Mouse (Mus musculus): ENCODE data around the gene Bend3. TPM values are rescaled to one million over a fixed set of nuclear protein-coding genes. Genes with fewer than 3 reads are reported as not detected.
A peak's percentile ranks its signal among the peaks of the same experiment; 100 is the strongest.

The Bend3 gene
- 6.8 and 8.4 TPM in 2 replicates for total RNA-seq (2017)

DNA sequence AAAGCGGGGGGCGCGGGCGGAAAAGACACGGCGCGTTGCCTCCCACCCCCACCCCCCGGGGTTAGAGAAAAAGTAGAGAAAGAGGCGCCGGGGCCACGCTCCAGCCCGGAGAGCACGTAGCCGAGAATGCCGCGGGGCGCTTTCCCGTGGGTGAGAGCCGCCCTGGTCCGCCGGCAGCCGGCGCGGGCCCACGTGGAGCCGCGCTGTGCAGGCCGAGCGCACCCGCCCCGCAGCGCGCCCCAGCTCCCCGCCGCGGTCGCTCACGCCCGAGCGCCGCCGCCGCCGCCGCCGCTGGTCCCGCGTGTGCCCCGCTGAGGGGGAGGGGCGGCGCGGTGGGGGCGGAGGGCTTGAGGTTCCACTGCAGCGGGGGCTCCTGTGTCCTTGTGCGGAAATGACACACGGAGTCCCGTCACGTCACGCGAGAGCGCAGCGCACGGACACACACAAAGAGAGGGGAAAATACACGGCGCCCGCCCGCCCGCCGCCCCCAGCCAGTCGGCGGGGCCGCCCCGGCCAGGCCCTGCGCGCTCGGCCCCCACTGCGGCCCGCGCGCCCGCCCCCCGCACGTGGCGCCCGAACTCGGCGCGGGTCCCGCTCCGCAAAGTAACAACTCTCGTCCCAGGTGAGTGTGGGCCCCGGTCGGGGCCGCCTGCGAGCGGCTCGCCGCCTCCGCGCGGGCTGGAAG is at the start of gene Bend3:
Gene Bend3, plus strand, starts transcription at position 81 of the 685 bp plus-strand sequence.
- no peak; the same call in 1 of the 2 replicates for ATAC-seq (replicated peaks; ENCODE audit: low read depth, poor library complexity, severe bottlenecking)

DNA sequence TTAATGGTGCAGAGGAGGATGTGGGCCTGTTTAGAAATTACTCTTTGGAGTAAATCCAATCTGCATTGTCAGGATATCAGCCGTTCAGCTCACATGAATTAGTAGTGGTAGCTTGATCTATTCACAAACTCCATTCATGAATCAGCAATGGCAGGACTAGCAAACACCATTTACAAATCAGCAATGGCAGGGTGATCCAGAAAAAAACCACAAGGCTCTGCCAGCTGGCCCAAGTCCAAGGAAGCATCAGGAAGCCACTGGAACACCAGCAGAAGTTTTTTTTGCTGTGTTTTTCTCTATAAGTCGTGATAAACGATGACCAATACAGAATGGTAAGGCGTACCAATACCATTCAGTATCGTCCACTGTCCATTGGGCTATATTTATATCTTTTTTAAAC is 48.0 kb upstream of the Bend3 start:
- ATAC-seq (replicated peaks; ENCODE audit: low read depth, poor library complexity, severe bottlenecking) = no peak

DNA sequence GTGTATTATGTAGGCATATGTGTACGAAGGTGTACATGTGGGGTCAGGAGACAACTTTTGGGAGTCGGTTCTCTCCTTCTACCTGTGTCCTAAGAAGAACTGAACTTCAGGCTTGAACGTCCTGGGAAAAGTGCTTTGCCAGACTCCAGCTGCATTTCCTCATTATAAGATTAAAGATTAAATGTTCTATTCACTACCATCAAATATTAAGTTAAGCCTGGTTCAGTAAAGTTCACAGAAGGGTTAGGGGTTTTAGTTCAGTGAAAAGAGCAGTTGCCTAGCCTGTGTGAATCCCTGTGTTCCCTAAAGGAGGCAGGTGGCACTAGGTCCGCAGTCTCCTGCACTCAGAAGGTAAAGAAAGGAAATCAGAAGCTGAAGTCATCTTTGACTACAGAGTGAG is 44.3 kb upstream of the Bend3 start:
- no peak for ATAC-seq (replicated peaks; ENCODE audit: low read depth, poor library complexity, severe bottlenecking)

DNA sequence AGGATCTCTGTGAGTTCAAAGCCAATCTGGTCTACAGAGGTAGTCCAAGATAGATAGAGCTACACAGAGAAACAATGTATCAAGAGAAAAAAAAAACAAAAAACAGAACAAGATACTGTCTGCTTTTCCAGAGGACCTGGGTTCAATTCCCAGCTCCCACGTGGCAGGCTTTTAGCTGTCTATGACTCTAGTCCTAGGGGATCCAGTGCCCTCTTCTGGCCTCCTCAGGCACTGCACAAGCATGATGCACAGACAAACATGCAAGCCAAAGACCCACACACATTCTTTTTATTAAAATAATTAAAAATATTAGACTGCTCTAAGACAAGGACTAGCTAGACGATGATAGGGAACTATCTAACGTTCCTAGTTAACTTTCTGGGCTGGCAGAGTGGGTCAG is 42.9 kb upstream of the Bend3 start:
- no peak for ATAC-seq (replicated peaks; ENCODE audit: low read depth, poor library complexity, severe bottlenecking)

DNA sequence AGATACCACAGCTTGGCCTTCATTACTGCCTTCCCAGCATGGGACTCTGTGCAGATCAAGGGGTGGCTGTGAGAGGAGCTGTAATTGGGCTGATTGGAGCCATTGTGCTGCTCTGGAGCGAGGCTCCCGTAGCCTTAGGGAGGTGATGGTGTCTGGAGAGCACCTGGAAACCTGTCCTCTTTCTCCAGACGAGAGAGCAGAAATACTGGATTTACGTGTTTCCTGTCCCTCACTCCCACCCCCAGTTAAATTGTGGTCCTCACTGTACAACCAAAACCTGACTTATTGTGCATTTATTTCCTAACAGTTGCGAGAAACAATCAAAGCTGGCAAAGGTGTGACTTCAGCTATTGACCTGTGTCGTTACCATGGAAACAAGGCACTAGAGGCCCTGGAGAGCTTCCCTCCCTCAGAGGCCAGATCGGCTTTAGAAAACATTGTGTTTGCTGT is 39.1 kb upstream of the Bend3 start:
- ATAC-seq (replicated peaks; ENCODE audit: low read depth, poor library complexity, severe bottlenecking) = no peak

DNA sequence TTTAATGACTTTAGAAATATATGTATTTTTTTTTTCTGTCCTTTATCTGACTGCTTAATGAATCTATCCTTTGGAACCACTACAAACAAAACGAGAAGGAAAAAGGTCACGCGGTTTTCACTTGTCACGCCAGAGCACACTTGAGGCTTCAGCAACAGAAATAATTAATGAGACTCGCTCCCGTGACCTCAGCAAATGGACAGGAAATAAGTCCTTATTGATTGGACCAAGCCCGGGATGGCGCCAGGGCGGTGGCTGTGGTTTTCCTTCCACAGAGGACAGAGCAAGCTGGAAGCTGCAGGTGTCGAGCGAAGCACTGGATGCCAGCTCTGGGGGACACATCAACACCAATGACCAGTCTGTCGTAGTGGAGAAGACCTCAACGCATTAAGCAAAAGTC is 38.6 kb upstream of the Bend3 start:
- ATAC-seq (replicated peaks; ENCODE audit: low read depth, poor library complexity, severe bottlenecking) = no peak

DNA sequence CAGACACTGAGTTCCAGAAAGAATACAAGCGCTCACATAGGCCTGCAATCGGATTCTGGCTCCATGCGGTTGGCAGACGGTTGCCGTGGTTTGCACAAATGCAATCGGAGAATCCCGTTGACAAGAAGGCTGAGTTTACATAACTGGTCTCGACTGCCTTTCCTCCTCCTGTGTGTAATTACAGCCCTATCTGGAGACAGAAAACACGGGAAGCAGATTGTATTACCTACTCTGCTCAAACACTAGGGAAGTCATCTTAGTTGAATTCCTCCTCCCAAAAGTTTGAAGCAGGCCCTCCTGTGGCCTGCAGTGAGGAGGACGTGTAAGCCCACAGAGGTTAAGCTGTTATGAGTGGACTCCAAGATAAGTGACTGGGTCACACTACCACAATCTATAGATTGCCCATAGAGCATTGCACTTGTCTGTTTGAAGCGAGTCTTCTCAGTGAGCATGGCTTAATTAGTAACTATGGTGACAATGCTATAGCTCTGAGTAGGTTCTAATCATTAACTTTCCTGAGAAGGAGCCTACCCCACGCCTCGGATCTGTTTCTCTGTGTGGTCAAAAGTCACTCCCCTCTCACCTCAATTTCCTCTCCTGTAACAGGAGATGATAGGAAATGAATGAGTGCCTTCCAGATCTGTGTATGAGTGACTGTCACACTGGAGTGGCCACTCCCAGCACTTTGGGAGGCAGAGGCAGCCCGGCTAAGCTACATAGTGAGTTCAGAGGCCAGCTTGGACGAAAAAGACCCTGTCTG is 37.5 kb upstream of the Bend3 start:
- ATAC-seq (replicated peaks; ENCODE audit: low read depth, poor library complexity, severe bottlenecking) = no peak

DNA sequence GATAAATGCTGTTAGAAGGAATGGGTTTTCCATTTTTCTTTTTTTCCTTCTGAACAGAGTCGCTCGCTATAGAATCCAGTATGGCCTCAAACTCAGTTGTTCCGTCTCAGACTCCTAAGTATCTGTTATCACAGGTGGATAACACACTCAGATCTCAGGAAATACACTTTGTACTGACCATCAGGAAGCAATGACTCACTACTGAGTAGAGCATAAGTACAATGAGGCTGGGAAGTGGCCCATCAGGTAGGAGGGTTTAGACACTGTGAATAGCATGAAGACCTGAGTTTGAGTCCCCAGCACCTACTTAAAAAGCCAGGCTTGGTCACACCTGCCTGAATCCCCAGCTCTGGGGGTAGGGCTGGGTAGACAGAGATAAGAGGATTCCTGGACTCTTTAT is 30.0 kb upstream of the Bend3 start:
- ATAC-seq (replicated peaks; ENCODE audit: low read depth, poor library complexity, severe bottlenecking) = no peak

DNA sequence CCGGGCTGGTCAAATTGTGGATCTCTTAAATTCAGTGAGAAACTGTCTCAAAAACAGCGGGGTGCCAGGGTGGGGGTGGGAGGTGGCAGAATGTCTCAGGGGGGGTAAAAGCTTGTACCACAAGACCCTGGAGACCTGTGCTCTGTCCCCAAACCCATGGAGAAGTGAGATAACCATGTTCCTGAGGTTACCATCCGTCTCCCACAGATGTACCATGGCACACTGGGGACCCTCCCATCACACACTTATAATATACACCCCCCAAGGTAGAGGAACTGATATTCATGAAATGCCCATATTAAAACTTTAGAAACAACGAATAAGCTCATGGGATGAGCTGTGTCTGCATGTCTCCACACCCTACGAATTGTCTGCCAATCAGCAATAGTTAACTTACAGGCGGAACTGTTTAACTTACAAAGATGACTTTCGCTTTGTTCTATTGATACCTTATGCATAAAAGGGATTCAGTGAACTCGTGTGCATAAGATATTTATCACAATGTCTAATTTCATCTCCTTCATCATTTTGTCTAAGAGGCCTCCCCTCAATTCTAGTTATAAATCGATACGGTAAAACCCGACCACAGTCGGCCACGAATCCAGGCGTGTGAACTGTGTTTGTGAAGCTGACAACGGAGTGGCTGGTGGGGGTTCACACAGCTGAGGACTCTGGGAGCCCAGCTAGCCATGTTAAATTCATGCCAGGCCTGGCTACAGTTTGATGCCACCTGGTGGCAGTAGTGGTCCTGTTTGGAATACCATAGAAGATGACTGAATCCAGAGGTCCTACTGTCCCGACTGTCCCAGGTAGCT is 26.6 kb upstream of the Bend3 start:
- peak; percentile 93 for ATAC-seq (replicated peaks; ENCODE audit: low read depth, poor library complexity, severe bottlenecking)

DNA sequence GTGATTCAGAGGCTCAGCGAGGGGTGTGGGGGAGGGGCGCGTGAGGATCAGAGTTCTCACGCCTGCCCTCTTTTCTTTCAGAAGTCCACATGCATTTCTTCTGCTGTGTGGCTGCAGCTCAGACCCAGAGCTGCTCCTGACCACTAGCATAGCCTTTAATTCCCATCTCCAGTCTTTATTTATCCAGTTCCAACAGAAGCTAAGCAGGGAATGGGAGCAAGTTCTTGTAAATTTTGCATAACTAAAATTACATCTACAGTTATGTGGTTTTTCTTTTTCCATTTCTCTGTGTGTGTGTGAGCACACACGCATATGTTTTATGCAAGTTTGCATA is 26.0 kb upstream of the Bend3 start:
- no peak for ATAC-seq (replicated peaks; ENCODE audit: low read depth, poor library complexity, severe bottlenecking)

DNA sequence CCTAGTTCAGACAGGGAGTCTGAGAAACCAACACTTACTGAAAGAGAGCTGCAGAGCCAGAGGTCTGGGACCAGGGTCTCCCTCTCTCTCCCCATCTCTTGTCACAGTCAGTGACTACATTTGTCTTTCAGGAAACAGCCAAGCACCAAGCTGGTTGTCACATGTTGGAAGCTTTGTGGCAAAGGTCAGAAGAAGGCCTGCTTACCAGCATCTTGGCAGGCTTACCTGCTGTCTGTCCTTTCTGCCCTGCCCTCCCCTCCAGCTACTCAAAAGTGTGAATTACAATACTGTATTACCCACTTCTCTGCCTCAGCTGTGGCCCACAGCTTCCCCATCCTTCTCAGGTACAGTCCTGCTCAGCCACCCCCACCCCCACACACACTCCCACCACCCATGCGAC is 24.4 kb upstream of the Bend3 start:
- ATAC-seq (replicated peaks; ENCODE audit: low read depth, poor library complexity, severe bottlenecking) = no peak

DNA sequence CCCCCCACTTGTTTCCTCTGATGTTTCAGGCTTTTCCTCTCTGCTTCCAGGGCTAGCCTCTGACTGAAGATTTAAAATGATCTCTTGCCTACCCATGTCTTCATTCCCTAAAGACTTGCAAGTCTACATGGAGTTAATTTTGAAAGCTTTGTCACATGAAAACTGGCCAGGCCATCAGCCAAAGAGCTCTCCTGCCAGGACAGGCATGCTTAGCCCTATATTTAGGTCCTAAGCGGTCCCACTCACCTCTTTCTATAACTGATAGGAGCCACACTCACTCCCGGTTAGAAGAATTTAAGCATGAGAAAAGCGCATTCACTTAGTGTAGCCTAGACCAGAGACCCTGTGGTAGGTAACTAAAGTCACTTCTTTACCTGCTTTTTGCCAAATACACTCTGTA is 24.0 kb upstream of the Bend3 start:
- no peak for ATAC-seq (replicated peaks; ENCODE audit: low read depth, poor library complexity, severe bottlenecking)

DNA sequence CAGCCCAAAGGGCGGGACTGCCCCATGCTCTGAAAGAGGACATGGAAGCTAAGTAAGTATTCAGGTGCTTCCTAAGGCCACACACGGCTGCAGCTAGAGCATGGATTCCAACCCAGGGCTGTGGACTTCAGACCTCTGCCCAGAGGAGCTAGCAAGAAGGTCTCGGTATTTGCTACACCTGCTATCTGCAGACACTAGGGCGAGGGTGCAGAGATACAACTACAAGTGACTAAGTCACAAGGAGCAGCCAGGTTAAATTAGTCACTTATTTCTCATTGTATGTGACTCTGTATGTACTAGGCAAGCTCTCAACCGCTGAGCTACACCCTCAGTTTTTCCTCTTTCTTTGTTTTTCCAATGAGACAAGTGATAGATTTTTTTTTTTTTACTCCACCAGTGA is 15.8 kb upstream of the Bend3 start:
- ATAC-seq (replicated peaks; ENCODE audit: low read depth, poor library complexity, severe bottlenecking) = no peak

DNA sequence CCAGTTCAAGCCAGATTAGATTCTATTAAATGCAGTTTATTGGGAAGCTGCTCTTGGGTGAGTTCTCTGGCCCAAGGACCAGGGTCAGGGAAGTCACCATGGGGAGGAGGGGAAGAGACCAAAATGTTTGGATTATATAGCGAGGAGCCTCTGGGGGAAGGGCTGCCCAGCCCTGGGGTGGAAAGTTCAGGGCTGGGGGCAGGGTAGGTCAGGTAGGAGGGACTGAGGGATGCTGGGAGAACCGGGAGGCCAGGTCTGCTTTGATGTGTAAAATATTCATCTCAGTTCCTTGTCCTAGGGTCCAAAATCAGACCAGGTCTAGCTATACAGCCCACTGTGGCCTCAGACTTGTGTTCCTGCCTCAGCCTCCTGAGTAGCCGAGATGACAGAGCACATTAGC is 15.4 kb upstream of the Bend3 start:
- ATAC-seq (replicated peaks; ENCODE audit: low read depth, poor library complexity, severe bottlenecking) = no peak

DNA sequence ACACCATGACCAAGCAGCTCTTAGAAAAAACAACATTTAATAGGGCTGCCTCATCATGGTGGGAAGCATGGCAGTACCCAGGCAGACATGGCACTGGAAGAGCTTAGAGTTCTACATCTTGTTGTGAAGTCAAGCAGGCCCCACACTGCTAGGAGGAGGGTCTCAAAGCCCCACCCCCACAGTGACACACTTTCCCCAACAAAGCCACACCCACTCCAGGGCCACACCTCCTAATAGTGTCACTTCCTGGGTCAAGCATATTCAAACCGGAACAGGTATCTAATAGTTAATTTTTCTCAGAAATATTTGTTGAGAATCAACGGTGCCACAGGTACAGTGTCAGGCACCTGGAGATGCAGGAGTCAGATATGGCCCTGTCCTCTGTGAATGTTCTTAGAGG is 12.4 kb upstream of the Bend3 start:
- no peak for ATAC-seq (replicated peaks; ENCODE audit: low read depth, poor library complexity, severe bottlenecking)

DNA sequence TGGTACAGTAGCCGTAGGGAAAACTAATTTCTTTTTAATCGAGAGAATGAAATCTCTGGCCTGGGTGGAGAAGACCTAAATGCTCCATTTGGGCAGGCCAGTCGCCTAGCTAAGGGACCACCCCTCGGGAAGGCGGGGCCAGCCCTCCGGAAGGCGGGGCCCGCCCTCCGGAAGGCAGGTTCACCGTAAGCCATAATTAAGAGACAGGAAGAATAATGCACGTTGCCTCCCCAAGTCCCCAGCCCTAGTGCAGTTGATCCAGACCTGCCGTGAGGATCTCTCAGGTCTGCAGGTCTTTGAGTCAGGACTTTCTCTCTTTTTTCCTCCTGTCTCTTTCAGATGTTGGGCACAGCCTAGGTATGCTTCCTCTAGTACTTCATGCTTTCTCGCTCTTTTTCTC is 11.0 kb upstream of the Bend3 start:
- peak; percentile 65; the same call in 1 of the 2 replicates for ATAC-seq (replicated peaks; ENCODE audit: low read depth, poor library complexity, severe bottlenecking)

DNA sequence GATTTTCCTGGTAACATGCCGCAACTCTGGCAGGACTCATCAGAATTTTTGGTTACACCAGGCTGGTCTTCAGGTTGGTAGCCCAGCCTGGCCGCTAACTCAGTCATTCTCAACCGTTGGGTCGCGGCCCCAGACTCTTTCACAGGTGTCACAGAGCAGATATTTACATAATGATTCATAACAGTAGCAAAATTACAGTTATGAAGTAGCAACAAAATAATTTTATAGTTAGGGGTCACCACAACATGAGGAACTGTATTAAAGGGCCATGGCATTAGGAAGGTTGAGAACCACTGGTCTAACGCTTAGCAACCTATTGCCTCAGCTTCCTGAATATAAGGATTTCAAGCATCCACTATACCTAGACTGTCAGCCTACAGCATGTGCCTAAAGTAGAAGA is 10.3 kb upstream of the Bend3 start:
- no peak for ATAC-seq (replicated peaks; ENCODE audit: low read depth, poor library complexity, severe bottlenecking)

DNA sequence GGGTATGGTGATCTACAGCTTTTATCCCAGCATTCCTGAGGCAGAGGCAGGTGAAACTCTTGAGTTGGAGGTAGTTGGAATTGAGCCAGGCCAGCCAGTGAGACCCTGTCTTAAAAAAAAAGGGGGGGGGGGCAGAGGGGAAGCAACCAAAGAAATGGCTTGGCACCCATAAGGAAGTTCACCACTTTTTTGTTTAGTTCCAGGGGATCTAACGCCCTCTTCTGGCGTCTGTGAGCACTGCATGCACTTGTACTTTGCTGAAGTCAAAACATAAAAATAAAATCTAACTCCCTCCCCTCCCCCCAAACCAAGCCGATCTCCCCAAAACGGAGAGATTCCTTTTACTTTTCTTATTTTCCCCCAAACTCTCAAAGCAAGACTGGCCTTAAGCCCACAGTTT is 3.3 kb upstream of the Bend3 start:
- no peak for ATAC-seq (replicated peaks; ENCODE audit: low read depth, poor library complexity, severe bottlenecking)

DNA sequence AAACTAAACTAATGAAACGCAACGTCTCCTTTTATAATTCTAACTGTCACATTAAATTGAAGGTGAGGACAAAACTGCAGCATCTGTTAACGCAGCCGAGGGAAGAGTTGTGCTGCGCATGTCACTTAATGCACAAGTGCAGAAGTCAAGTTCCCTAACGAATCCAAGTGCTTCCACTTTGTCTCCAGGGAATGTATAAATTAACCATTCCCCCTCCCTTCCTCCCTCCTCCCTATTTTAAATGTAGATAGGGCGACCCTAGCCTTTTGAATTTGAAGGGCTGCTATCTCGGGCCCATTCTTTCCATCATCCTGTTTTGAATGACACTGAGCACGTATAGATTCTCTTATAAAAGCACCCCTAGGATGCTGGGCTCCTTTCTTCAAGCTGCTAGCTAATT is 1.2 kb upstream of the Bend3 start:
- no peak for ATAC-seq (replicated peaks; ENCODE audit: low read depth, poor library complexity, severe bottlenecking)

DNA sequence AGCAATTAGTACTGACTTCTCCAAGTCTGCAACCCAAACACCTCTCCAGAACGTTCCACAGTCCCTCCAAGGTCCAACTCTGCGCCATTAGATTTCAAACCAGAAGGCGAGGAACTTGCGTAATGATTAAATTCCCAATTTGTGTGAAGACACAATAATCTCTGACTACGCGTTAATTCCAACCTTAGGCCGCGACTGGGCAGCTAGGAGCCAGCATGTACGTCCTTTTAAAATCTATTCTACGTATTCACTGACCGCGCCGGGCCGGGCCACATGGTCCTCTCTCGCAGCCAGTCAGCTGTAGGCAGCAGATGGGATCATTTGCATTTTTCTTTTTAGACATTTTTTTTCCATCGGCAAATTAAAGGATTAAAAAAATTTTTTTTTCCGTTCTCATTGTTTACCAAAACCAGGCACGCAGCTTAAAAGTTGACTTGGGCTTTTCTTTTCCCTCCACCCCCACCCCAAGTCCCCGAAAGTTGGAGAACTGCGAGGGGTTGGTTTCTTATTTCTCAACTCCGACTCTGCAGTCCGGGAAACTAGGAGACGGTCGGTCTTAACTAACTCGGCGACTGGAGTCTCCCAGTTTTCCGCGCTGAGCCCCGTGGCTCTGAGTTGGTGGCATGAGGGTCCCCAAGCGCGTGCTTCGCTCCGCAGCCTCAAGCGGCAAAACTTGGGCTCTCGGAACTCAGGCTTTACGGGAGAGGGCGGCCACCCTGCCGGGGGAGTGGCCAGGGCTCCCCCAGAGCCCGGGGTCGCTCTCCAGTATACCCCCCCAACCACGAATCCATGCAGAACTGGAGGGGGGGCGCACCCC is 558 bp upstream of the Bend3 start:
- ATAC-seq (replicated peaks; ENCODE audit: low read depth, poor library complexity, severe bottlenecking) = peak; percentile 33

All from common myeloid progenitor, adult 5-6 weeks (primary cell).